Mouse (Mus musculus) brown adipose tissue, adult 24 weeks (tissue): ENCODE results near the gene C1rl. TPM values are rescaled to one million over a fixed set of nuclear protein-coding genes. Genes with fewer than 3 reads are reported as not detected.

Experiments used
- polyA plus RNA-seq: library from polyadenylated mRNA; stranded (reverse); fragments of >200 nt; gene quantifications from 2 replicates; pipeline ENCODE4 v1.2.4, GENCODE M21; 2012; ENCODE audit not compliant: missing spikeins, insufficient read depth, insufficient read length

The C1rl gene
- polyA plus RNA-seq, 1 experiment = 18.9 TPM

Other genes with a start within 250 kb of the C1rl start
- 6.8 and 12.0 TPM in 2 replicates for gene Cd163, start 188.5 kb upstream of the C1rl start, polyA plus RNA-seq
- gene Pex5, start 78.0 kb upstream of the C1rl start, polyA plus RNA-seq = 52.7 and 53.9 TPM in 2 replicates
- 269 and 304 TPM in 2 replicates for gene Clstn3, start 28.3 kb upstream of the C1rl start, polyA plus RNA-seq
- 16.7 and 21.5 TPM in 2 replicates for gene C1ra, start 19.3 kb downstream of the C1rl start, polyA plus RNA-seq
- 45.8 and 53.2 TPM in 2 replicates for gene C1s1, start 49.2 kb downstream of the C1rl start, polyA plus RNA-seq
- not detected in 2 replicates for gene C1rb, start 77.2 kb downstream of the C1rl start, polyA plus RNA-seq
- gene C1s2, start 143.0 kb downstream of the C1rl start, polyA plus RNA-seq = not detected in 2 replicates
- gene Lpcat3, start 169.9 kb downstream of the C1rl start, polyA plus RNA-seq = 43.7 and 58.4 TPM in 2 replicates
- 78.3 and 102 TPM in 2 replicates for gene Emg1, start 219.1 kb downstream of the C1rl start, polyA plus RNA-seq
- 284 and 381 TPM in 2 replicates for gene Phb2, start 219.2 kb downstream of the C1rl start, polyA plus RNA-seq
- gene Ptpn6, start 245.6 kb downstream of the C1rl start, polyA plus RNA-seq = 13.5 and 14.1 TPM in 2 replicates
- gene Grcc10, start 248.3 kb downstream of the C1rl start, polyA plus RNA-seq = 301 and 355 TPM in 2 replicates